Mouse (Mus musculus): ENCODE measurements at regions not wholly inside any gene's neighbourhood (a gene's known extent, or its start where the extent isn't known, plus 50 kb on each side); places are given as distances from the start of the nearest gene placed in this dataset.

- TF ChIP-seq CTCF (IDR thresholded peaks at IDR 0.05; ENCODE audit: borderline replicate concordance, insufficient read depth, low read length) (no peak), POLR2A (IDR thresholded peaks at IDR 0.05; ENCODE audit: low read depth, low read length) (no peak)
Measured at GRCm38 (mm10) chr14:72932296-72932695, 116.6 kb downstream of the Cysltr2 start.
